Mouse (Mus musculus) stomach, postnatal 0 days (tissue): Measurements from ENCODE around the gene Tmcc2.

Source experiments
- CTCF ChIP-seq: IDR thresholded peaks from 2 replicates; pipeline ENCODE4 v1.5.1; 2016; ENCODE audit warnings: antibody characterized with exemption, low read depth, mild to moderate bottlenecking, moderate library complexity
- EP300 ChIP-seq: optimal IDR thresholded peaks from 2 replicates; pipeline ENCODE3; 2016; ENCODE audit warnings: antibody characterized with exemption

DNA sequence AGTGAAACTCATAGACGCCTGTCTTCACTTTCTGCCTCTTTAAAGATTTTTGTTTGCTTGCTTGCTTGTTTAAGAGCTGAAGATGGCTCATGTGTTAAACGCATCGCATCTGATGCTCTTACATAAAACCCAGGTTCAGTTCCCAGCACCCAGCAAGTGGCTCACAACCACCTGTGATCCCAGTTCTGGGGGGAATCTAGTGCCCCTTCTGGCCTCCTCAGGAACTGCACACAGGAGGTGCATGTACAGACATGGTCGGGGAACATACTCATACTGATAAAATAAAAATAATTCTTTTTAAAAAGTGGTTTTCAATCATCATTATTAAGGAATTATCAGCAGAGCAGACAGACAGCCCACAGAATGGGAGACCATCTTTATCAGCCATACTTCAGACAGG lies 40.0 kb downstream of the Tmcc2 start:
- TF ChIP-seq CTCF (peak; percentile 22; the same call in 1 of the 2 replicates), EP300 (no peak)
